Mouse (Mus musculus): ENCODE results near the gene Cdcp2. TPM values are rescaled to one million over a fixed set of nuclear protein-coding genes. Genes with fewer than 3 reads are reported as not detected.

Gene Cdcp2
- total and polyA plus RNA-seq, 3 experiments = 6.9 to 16.9 (median 13.4) TPM

DNA sequence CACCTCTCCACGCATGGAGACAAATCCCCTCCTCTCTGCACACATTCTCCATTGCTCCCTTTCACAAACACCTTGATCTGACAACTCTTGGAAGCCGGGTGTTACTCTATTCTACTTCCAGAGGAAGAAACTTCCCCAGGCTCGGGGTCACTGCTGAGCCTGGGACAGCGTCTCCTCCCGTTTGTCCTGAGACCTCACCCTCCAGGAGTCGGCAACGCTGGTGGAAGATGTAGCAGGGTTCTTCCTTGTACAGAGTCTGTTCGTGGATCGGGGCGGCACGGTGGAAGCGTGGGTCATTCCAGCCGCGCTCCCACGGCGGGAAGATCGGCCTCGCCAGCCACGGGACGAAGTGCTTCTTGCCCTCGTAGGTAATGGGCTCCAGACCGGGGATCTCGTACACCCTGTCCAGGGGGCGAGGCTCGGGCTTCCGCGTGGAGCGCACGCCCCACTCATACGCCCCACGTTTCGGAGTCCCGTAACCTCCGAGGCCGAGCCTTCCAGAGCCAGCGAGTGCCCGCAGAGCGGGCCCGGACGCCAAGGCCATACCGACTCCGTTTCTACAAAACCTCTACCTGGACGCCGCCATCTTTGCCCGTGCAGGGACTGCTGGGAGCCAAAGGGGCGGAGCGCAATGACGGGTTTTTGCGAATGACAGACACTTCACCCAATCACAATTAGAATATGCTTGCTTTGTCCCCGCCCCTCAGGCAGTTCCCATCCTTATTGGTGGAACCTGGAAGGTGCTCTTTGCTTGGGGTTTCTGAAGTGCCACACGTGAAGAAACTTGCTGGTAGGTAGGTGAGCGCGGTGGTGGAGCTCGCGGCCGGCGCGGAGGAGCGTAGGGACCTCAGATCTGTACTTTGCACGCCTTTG lies 30.2 kb upstream of the Cdcp2 start, which contains the start of the genes Mrpl37 and Cyb5rl (continued):
- TF ChIP-seq GABPA (IDR thresholded peaks at IDR 0.05; ENCODE audit: insufficient replicate concordance, low read depth, low read length) = no peak; the same call in 1 of the 2 replicates
- no peak for TF ChIP-seq SMC3 (IDR thresholded peaks at IDR 0.05; ENCODE audit: low read depth, low read length)
- no peak for TF ChIP-seq PAX5 (IDR thresholded peaks at IDR 0.05; ENCODE audit: low read length)
- TF ChIP-seq JUN (IDR thresholded peaks at IDR 0.05; ENCODE audit: insufficient read depth, low read depth, low read length) = no peak
- peak; percentile 9; the same call in 1 of the 2 replicates for TF ChIP-seq IRF4 (IDR thresholded peaks at IDR 0.05; ENCODE audit: low read depth, low read length)
- TF ChIP-seq BHLHE40 (IDR thresholded peaks at IDR 0.05; ENCODE audit: low read depth, low read length) = peak; percentile 81
- peak; percentile 77 for TF ChIP-seq SIN3A (IDR thresholded peaks at IDR 0.05; ENCODE audit: low read length)
- TF ChIP-seq USF2 (conservative IDR thresholded peaks at IDR 0.05; ENCODE audit: low read depth, low read length) = no peak
- TF ChIP-seq POLR2AphosphoS2 (IDR thresholded peaks at IDR 0.05; ENCODE audit: low read depth, low read length) = peak; percentile 78; the same call in 1 of the 2 replicates
- TF ChIP-seq ELF1 (IDR thresholded peaks at IDR 0.05; ENCODE audit: low read depth, low read length) = peak; percentile 57; the same call in 1 of the 2 replicates
- TF ChIP-seq NRF1 (IDR thresholded peaks at IDR 0.05; ENCODE audit: low read depth, low read length) = peak; percentile 63
- no peak for TF ChIP-seq ZNF384 (IDR thresholded peaks at IDR 0.05; ENCODE audit: low read depth, low read length)
- peak; percentile 87 for TF ChIP-seq HCFC1 (IDR thresholded peaks at IDR 0.05; ENCODE audit: low read depth, low read length)
- TF ChIP-seq JUND (conservative IDR thresholded peaks at IDR 0.05; ENCODE audit: low read depth, low read length) = no peak
- peak; percentile 58 for TF ChIP-seq MAX (IDR thresholded peaks at IDR 0.05; ENCODE audit: low read length)
- no peak for TF ChIP-seq CHD1 (IDR thresholded peaks at IDR 0.05; ENCODE audit: low read depth, low read length)
- peak; percentile 93 for TF ChIP-seq CHD2 (IDR thresholded peaks at IDR 0.05; ENCODE audit: low read length)
- no peak for TF ChIP-seq CTCF (conservative IDR thresholded peaks at IDR 0.05 in 1 of 2, IDR thresholded peaks at IDR 0.05 in 1 of 2; ENCODE audit: low read depth in 2 of 2, low read length in 2 of 2)
- TF ChIP-seq MXI1 (IDR thresholded peaks at IDR 0.05; ENCODE audit: low read depth, low read length) = peak; percentile 95
- no peak for TF ChIP-seq ETS1 (conservative IDR thresholded peaks at IDR 0.05; ENCODE audit: low read depth, low read length)
- no peak for TF ChIP-seq RAD21 (IDR thresholded peaks at IDR 0.05; ENCODE audit: low read depth, low read length)
- TF ChIP-seq NELFE (IDR thresholded peaks at IDR 0.05; ENCODE audit: low read depth, low read length) = peak; percentile 93
- 0 out of 2 replicates have a peak, but pooled peaks have one; percentile 15 for TF ChIP-seq MEF2A (IDR thresholded peaks at IDR 0.05; ENCODE audit: borderline replicate concordance, low read depth, low read length)
- no peak for TF ChIP-seq ZC3H11A (IDR thresholded peaks at IDR 0.05; ENCODE audit: low read depth, low read length)
